Mouse (Mus musculus) testis, adult 2 months (tissue): ENCODE results near the gene Pik3cd. TPM values are rescaled to one million over a fixed set of nuclear protein-coding genes. Genes with fewer than 3 reads are reported as not detected.

Source experiments
- H3K27ac ChIP-seq: fragments of 200-500 bp; 2 replicates; pipeline ENCODE4 v1.5.1; 2012; ENCODE audit warnings: low read depth, low read length; ENCODE audit not compliant: control insufficient read depth, insufficient read depth
- H3K27me3 ChIP-seq: fragments of 200-500 bp; 2 replicates; pipeline ENCODE4 v1.6.1; 2012; ENCODE audit warnings: mild to moderate bottlenecking, low read length, moderate library complexity; ENCODE audit not compliant: control insufficient read depth, insufficient read depth
- H3K36me3 ChIP-seq: fragments of 200-500 bp; 2 replicates; pipeline ENCODE4 v1.6.1; 2012; ENCODE audit warnings: mild to moderate bottlenecking, low read length; ENCODE audit not compliant: control insufficient read depth, insufficient read depth
- H3K4me1 ChIP-seq: fragments of 200-500 bp; 2 replicates; pipeline ENCODE4 v1.6.1; 2012; ENCODE audit warnings: low read length; ENCODE audit not compliant: control insufficient read depth, insufficient read depth
- H3K4me3 ChIP-seq: fragments of 200-500 bp; 2 replicates; pipeline ENCODE4 v1.5.1; 2012; ENCODE audit warnings: low read depth, mild to moderate bottlenecking, low read length, moderate library complexity, mixed read lengths; ENCODE audit not compliant: control insufficient read depth
- CTCF ChIP-seq: fragments of 200-500 bp; IDR thresholded peaks from 2 replicates; pipeline ENCODE4 v1.5.1; 2012; ENCODE audit warnings: low read depth, mild to moderate bottlenecking, inconsistent platforms, low read length, moderate library complexity; ENCODE audit not compliant: control insufficient read depth, insufficient read depth, insufficient replicate concordance
- POLR2A ChIP-seq: fragments of 200-500 bp; IDR thresholded peaks from 2 replicates; pipeline ENCODE4 v1.6.1; 2012; ENCODE audit warnings: low read depth, mild to moderate bottlenecking, inconsistent platforms, low read length, moderate library complexity; ENCODE audit not compliant: control insufficient read depth
- polyA plus RNA-seq: library from polyadenylated mRNA; depleted of rRNA; stranded (reverse); fragments of >200 nt; gene quantifications from 2 replicates; pipeline ENCODE4 v1.2.3, GENCODE M21; 2012

Pik3cd gene
- polyA plus RNA-seq, 1 experiment: 27.7 TPM

DNA sequence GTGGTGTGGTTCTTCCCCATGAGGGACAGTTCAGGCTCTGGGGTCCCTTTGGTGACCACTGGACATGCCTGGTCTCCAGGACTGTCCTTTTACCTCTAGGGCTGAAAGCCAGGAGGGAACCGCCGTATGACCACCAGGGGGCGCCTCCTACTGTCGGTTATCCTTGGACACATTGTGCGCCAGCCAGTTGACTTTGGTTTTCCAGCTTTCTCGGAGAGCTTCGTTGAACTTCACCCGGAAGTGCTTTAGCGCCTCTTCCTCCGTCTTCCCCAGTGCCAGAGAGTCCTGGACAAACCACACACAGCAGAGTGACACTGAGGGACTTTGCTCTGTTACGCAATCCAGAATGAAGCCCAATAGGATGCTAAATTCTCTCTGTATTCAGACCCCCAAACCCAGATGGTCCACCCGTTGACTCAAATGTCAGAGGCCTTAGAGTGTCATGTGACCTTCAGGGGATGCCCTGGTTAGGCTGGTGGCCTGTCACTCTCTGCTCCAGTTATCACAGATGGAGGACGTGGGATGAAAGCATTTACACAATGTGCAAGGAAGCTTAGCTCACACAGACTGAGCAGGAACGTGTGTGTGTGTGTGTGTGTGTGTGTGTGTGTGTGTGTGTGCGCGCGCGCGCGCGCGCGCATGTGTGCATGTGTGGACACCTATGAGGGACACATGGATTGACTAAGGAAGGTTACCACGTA, 51.7 kb downstream of the Pik3cd start:
- Histone ChIP-seq H3K27ac (no peak overlapping the region), H3K27me3 (no peaks in the 10 kb centered on the region), H3K4me3 (no peak overlapping the region), H3K4me1 (no peaks in the 10 kb centered on the region), H3K36me3 (no peaks in the 10 kb centered on the region; the same call in 1 of the 2 replicates)
- TF ChIP-seq POLR2A: no peak
- peak; percentile 84 for TF ChIP-seq CTCF

DNA sequence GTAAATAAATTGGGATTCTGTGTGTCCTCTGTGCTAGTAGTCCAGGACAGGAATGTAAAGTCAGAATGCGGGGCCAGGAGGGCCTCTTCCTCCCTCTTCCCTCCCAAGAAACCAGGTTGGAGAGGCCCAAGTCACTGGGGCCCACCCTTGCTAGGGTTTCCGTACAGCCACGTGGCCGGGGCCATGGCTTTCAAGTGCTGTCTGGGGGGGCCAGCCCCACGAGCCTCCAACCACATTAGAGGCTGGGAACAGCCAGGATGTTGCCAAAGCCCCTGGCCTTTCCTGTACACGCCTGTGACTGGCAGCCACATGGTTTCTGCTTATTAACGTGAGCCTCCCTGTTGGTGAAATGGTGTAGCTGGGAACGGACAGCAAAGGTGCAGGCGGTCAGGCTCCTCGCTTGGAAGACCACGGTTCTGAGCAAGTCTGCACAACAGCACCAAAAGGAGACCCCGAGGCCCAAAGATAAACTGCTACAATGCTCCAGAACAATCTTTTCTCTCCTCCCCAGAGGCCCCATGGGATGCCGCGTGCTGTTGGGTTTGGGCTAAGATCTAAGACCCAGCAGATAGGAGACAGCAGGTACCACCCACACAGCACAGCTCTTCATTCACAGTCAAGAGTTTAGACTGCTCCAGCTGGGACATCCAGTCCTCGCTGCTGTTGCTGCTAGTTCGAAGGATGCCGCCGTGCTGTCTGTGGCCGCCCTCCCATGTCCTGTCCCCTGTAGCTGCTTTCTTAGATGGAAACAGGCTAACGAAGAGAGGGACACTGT, 54.2 kb downstream of the Pik3cd start:
- Histone ChIP-seq H3K27me3 (no peaks in the 10 kb centered on the region), H3K4me3 (no peak overlapping the region), H3K27ac (no peak overlapping the region), H3K4me1 (no peaks in the 10 kb centered on the region), H3K36me3 (no peaks in the 10 kb centered on the region; the same call in 1 of the 2 replicates)
- TF ChIP-seq CTCF (no peak), POLR2A (no peak)

GRCm38 (mm10) chr4:149645761-149646160, 56.6 kb downstream of the Pik3cd start:
- Histone ChIP-seq H3K27me3 (no peaks in the 10 kb centered on the region), H3K36me3 (no peaks in the 10 kb centered on the region)
- no peak for TF ChIP-seq CTCF
- no peak for TF ChIP-seq POLR2A

DNA sequence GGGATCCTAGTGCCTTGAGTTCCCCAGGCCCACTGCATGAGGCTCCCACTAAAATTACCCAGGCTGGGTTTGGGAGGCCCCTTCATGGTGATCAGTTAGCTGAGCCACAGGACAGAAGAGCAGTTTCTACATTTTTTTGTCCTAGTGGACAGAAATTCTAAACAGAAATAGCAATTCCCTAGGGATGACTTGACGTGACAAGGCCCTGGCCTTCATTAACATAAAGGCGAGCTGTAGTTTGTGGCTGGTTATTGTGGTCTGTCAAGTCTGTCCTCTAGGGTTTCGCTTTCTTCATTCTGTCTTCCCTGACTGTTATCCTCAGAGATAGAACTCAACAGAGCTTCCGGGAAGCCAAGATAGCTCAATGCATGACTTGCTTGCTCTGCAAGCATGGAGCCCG, 60.4 kb downstream of the Pik3cd start:
- TF ChIP-seq POLR2A: no peak
- no peak for TF ChIP-seq CTCF
- H3K4me3 ChIP-seq: no peak overlapping the region
- H3K36me3 ChIP-seq: no peaks in the 10 kb centered on the region
- no peaks in the 10 kb centered on the region for H3K27me3 ChIP-seq
- H3K27ac ChIP-seq: no peak overlapping the region
- H3K4me1 ChIP-seq: no peaks in the 10 kb centered on the region

More at GRCm38 (mm10) chr4:149645761-149646160, 56.6 kb downstream of the Pik3cd start:
- Histone ChIP-seq H3K27ac (no peak overlapping the region), H3K4me1 (no peaks in the 10 kb centered on the region), H3K4me3 (no peak overlapping the region)

DNA sequence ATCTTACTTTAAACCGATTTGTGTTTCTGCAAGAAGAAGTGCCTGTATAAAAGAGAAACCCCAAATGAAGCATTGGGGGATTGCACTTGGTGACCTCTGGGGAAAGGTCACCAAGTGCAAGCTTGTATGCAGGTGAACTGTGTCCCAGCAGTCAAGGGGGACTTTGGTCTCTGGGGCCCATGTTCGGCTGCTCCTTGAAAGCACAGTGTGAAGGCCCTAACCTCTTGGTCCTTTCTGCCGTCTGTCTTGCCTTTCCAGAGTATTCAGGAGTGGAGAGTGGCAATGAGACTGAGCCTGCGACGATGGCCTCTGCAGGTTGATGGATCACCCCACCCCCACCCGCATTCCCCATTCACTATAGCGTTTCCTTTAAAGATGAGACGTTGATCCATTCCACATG, 61.0 kb downstream of the Pik3cd start:
- no peak overlapping the region for H3K4me3 ChIP-seq
- no peaks in the 10 kb centered on the region for H3K4me1 ChIP-seq
- TF ChIP-seq CTCF: no peak
- TF ChIP-seq POLR2A: no peak
- H3K36me3 ChIP-seq: no peaks in the 10 kb centered on the region
- no peaks in the 10 kb centered on the region for H3K27me3 ChIP-seq
- H3K27ac ChIP-seq: no peak overlapping the region

DNA sequence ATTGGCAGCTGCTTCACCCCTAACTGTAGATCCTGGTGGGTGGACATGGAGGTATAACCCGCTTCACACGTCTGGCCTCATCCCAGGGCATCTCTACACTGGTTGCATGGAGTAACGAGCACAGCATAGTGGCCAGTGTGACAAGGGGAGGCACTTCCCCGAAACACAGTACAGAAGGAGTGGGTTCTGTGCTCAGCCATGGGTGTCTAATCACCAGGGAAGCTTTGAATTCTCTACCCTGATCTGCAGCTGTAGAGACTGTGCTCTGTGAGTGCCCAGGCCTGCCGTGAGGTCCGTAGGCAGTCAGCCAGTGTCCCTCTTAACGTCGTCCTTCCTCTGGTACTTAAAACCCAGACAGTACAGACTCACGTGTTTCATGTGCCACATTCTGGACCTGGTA, 61.5 kb downstream of the Pik3cd start:
- Histone ChIP-seq H3K27me3 (no peaks in the 10 kb centered on the region), H3K4me3 (no peak overlapping the region), H3K4me1 (no peaks in the 10 kb centered on the region), H3K27ac (no peak overlapping the region), H3K36me3 (no peaks in the 10 kb centered on the region)
- TF ChIP-seq CTCF: no peak
- TF ChIP-seq POLR2A: no peak

GRCm38 (mm10) chr4:149637942-149638341, 64.4 kb downstream of the Pik3cd start:
- H3K36me3 ChIP-seq: no peaks in the 10 kb centered on the region
- no peaks in the 10 kb centered on the region for H3K27me3 ChIP-seq
- H3K4me1 ChIP-seq: no peaks in the 10 kb centered on the region
- no peak overlapping the region for H3K27ac ChIP-seq
- TF ChIP-seq CTCF: no peak
- H3K4me3 ChIP-seq: no peak overlapping the region
